In genomic region chrX:73793505-73793904, GRCm38 (mm10) we compare ENCODE assay signal across 1 mouse cellular context.
TF ChIP-seq lines count a peak whose summit lies in the region.

No protein-coding gene starts in this region.

TF ChIP-seq in CH12.LX, 34 proteins besides CTCF, POLR2A, EP300 and RAD21:
- TF ChIP-seq JUN (IDR thresholded peaks at IDR 0.05; ENCODE audit: insufficient read depth, low read depth, low read length) (no peak), E2F4 (IDR thresholded peaks at IDR 0.05; ENCODE audit: insufficient replicate concordance, low read depth, low read length) (no peak), USF2 (conservative IDR thresholded peaks at IDR 0.05; ENCODE audit: low read depth, low read length) (no peak), USF1 (IDR thresholded peaks at IDR 0.05; ENCODE audit: low read depth, low read length) (no peak), TCF12 (IDR thresholded peaks at IDR 0.05; ENCODE audit: low read depth, low read length) (no peak), SIN3A (IDR thresholded peaks at IDR 0.05; ENCODE audit: low read length) (no peak), ZKSCAN1 (IDR thresholded peaks at IDR 0.05; ENCODE audit: borderline replicate concordance, low read depth, low read length) (no peak), ZNF384 (IDR thresholded peaks at IDR 0.05; ENCODE audit: low read depth, low read length) (no peak), MEF2A (IDR thresholded peaks at IDR 0.05; ENCODE audit: borderline replicate concordance, low read depth, low read length) (no peak), ZMIZ1 (IDR thresholded peaks at IDR 0.05; ENCODE audit: low read depth, low read length) (no peak), HCFC1 (IDR thresholded peaks at IDR 0.05; ENCODE audit: low read depth, low read length) (no peak), NRF1 (IDR thresholded peaks at IDR 0.05; ENCODE audit: low read depth, low read length) (no peak), RCOR1 (conservative IDR thresholded peaks at IDR 0.05; ENCODE audit: low read depth, low read length) (no peak), MAZ (IDR thresholded peaks at IDR 0.05; ENCODE audit: low read depth, low read length) (no peak), MAFK (IDR thresholded peaks at IDR 0.05; ENCODE audit: insufficient replicate concordance, low read length) (no peak), CHD1 (IDR thresholded peaks at IDR 0.05; ENCODE audit: low read depth, low read length) (no peak)
